Mouse (Mus musculus) MEL (cell line): ENCODE results near the gene Lurap1. TPM values are rescaled to one million over a fixed set of nuclear protein-coding genes. Genes with fewer than 3 reads are reported as not detected.

Experiments
- DNase-seq: peaks from one replicate; pipeline ENCODE4 v3.0.0; 2011; ENCODE audit warnings: low read depth, low spot score
- H3K27ac ChIP-seq: 2 replicates; pipeline ENCODE4 v1.5.1; 2012; ENCODE audit warnings: low read depth, mild to moderate bottlenecking, control low read depth, low read length, moderate library complexity; ENCODE audit not compliant: control insufficient read depth
- H3K27me3 ChIP-seq, 2 experiments: fragments of 150-350 bp in 1 of 2; sonication (generic) in 1 of 2; 2 replicates each; pipeline ENCODE4 v1.6.1; 2012; ENCODE audit warnings: low read length in 2 of 2, mild to moderate bottlenecking in 2 of 2, improper control_type of control experiment in 1 of 2, moderate library complexity in 1 of 2; ENCODE audit not compliant: insufficient read depth in 2 of 2, control insufficient read depth in 1 of 2
- H3K36me3 ChIP-seq, 2 experiments: 2 replicates each; pipeline ENCODE4 v1.6.1; 2012 to 2014; ENCODE audit warnings: low read length in 2 of 2, improper control_type of control experiment in 1 of 2, inconsistent platforms in 1 of 2, mild to moderate bottlenecking in 1 of 2; ENCODE audit not compliant: insufficient read depth in 2 of 2, control insufficient read depth in 1 of 2
- H3K4me1 ChIP-seq, 2 experiments: fragments of 150-350 bp in 1 of 2; sonication (generic) in 1 of 2; 2 replicates each; pipeline ENCODE4 v1.6.1; 2012; ENCODE audit warnings: low read length in 2 of 2, improper control_type of control experiment in 1 of 2, mild to moderate bottlenecking in 1 of 2; ENCODE audit not compliant: insufficient read depth in 2 of 2, control insufficient read depth in 1 of 2
- H3K4me3 ChIP-seq, 2 experiments: fragments of 150-350 bp in 1 of 2; sonication (generic) in 1 of 2; 2 replicates each; pipeline ENCODE4 v1.5.1; 2012; ENCODE audit warnings: low read depth in 2 of 2, low read length in 2 of 2, mild to moderate bottlenecking in 2 of 2, moderate library complexity in 2 of 2, control low read depth in 1 of 2, improper control_type of control experiment in 1 of 2; ENCODE audit not compliant: control insufficient read depth in 1 of 2, insufficient read depth in 1 of 2
- H3K79me2 ChIP-seq: 2 replicates; pipeline ENCODE4 v1.6.1; 2012; ENCODE audit warnings: mild to moderate bottlenecking, low read length, moderate library complexity; ENCODE audit not compliant: control insufficient read depth, poor library complexity, insufficient read depth
- H3K9ac ChIP-seq: 2 replicates; pipeline ENCODE4 v1.6.1; 2012; ENCODE audit warnings: low read depth, mild to moderate bottlenecking, control low read depth, low read length, moderate library complexity; ENCODE audit not compliant: control insufficient read depth, poor library complexity, severe bottlenecking
- H3K9me3 ChIP-seq: fragments of 150-350 bp; sonication (generic); replicated peaks from 2 replicates; pipeline ENCODE4 v1.6.1; 2012; ENCODE audit warnings: mild to moderate bottlenecking, low read length, improper control_type of control experiment, moderate library complexity; ENCODE audit not compliant: insufficient read depth
- BHLHE40 ChIP-seq: IDR thresholded peaks from 2 replicates; pipeline ENCODE4 v1.6.1; 2012; ENCODE audit warnings: low read depth, mild to moderate bottlenecking, inconsistent platforms, low read length, improper control_type of control experiment, borderline replicate concordance
- CTCF ChIP-seq, 3 experiments: IDR thresholded peaks in 2 of 3; conservative IDR thresholded peaks in 1 of 3; 2 replicates each; pipeline ENCODE4 v1.5.1; 2011 to 2012; ENCODE audit warnings: low read length in 3 of 3, low read depth in 2 of 3, mild to moderate bottlenecking in 2 of 3, improper control_type of control experiment in 1 of 3, inconsistent platforms in 1 of 3, mixed read lengths in 1 of 3, moderate library complexity in 1 of 3; ENCODE audit not compliant: control insufficient read depth in 1 of 3, insufficient read depth in 1 of 3, poor library complexity in 1 of 3, severe bottlenecking in 1 of 3
- EP300 ChIP-seq, 2 experiments: IDR thresholded peaks; 2 replicates each; pipeline ENCODE4 v1.6.1; 2011; ENCODE audit warnings: improper control_type of control experiment in 2 of 2, low read length in 2 of 2, low read depth in 1 of 2, mild to moderate bottlenecking in 1 of 2
- GABPA ChIP-seq: IDR thresholded peaks from 2 replicates; pipeline ENCODE4 v1.6.1; 2012; ENCODE audit warnings: low read depth, mild to moderate bottlenecking, inconsistent platforms, low read length, improper control_type of control experiment, moderate library complexity
- KAT2A ChIP-seq: conservative IDR thresholded peaks from 2 replicates; pipeline ENCODE4 v1.6.1; 2012; ENCODE audit warnings: low read depth, low read length, improper control_type of control experiment, inconsistent platforms
- MAFK ChIP-seq: IDR thresholded peaks from 2 replicates; pipeline ENCODE4 v1.6.1; 2011; ENCODE audit warnings: low read depth, mild to moderate bottlenecking, low read length, improper control_type of control experiment, borderline replicate concordance
- MAZ ChIP-seq: IDR thresholded peaks from 2 replicates; pipeline ENCODE4 v1.6.1; 2012; ENCODE audit warnings: low read depth, mild to moderate bottlenecking, inconsistent platforms, low read length, improper control_type of control experiment
- MEF2A ChIP-seq: IDR thresholded peaks from 2 replicates; pipeline ENCODE4 v1.6.1; 2014; ENCODE audit warnings: low read depth, mild to moderate bottlenecking, inconsistent platforms, low read length, improper control_type of control experiment; ENCODE audit not compliant: poor library complexity, insufficient replicate concordance, severe bottlenecking; ENCODE audit errors: extremely low read depth
- MYC ChIP-seq: IDR thresholded peaks from 2 replicates; pipeline ENCODE4 v1.6.1; 2011; ENCODE audit warnings: low read depth, mild to moderate bottlenecking, low read length, improper control_type of control experiment, moderate library complexity
- POLR2AphosphoS2 ChIP-seq: IDR thresholded peaks from 2 replicates; pipeline ENCODE4 v1.6.1; 2011; ENCODE audit warnings: low read length, improper control_type of control experiment
- POLR2AphosphoS5 ChIP-seq: IDR thresholded peaks from 2 replicates; pipeline ENCODE4 v1.6.1; 2012; ENCODE audit warnings: low read depth, borderline replicate concordance, mild to moderate bottlenecking, inconsistent platforms, low read length, moderate library complexity, mixed read lengths
- RAD21 ChIP-seq: IDR thresholded peaks from 2 replicates; pipeline ENCODE4 v1.6.1; 2011; ENCODE audit warnings: mild to moderate bottlenecking, low read depth, low read length, improper control_type of control experiment
- SMC3 ChIP-seq: IDR thresholded peaks from 2 replicates; pipeline ENCODE4 v1.6.1; 2011; ENCODE audit warnings: low read depth, low read length, improper control_type of control experiment
- TAL1 ChIP-seq: IDR thresholded peaks from 2 replicates; pipeline ENCODE4 v1.6.1; 2012; ENCODE audit warnings: mild to moderate bottlenecking, inconsistent platforms, low read length, moderate library complexity, mixed read lengths
- TBP ChIP-seq: IDR thresholded peaks from 2 replicates; pipeline ENCODE4 v1.8.0; 2011; ENCODE audit warnings: low read depth, low read length, improper control_type of control experiment
- TCF12 ChIP-seq: IDR thresholded peaks from 2 replicates; pipeline ENCODE4 v1.6.1; 2014; ENCODE audit warnings: low read depth, mild to moderate bottlenecking, inconsistent platforms, low read length, improper control_type of control experiment, moderate library complexity
- ZC3H11A ChIP-seq: IDR thresholded peaks from 2 replicates; pipeline ENCODE4 v1.6.1; 2012; ENCODE audit warnings: low read depth, mild to moderate bottlenecking, inconsistent platforms, low read length, improper control_type of control experiment
- ZNF384 ChIP-seq: IDR thresholded peaks from 2 replicates; pipeline ENCODE4 v1.6.1; 2012; ENCODE audit warnings: low read depth, mild to moderate bottlenecking, inconsistent platforms, low read length, improper control_type of control experiment
- polyA plus RNA-seq, 2 experiments: library from polyadenylated mRNA; stranded (reverse) in 1 of 2; unstranded in 1 of 2; fragments of >175 nt in 1 of 2; fragments of >200 nt in 1 of 2; gene quantifications; 2 replicates each; pipeline versions ENCODE4 v1.2.1 to v1.2.4; 2012; ENCODE audit warnings: low replicate concordance in 2 of 2, low read depth in 1 of 2; ENCODE audit not compliant: insufficient read length in 2 of 2, insufficient read depth in 1 of 2, missing spikeins in 1 of 2
- total RNA-seq: library from RNA; depleted of rRNA; stranded (reverse); fragments of 300-350 nt; gene quantifications from 2 replicates; pipeline ENCODE4 v1.2.3, GENCODE M21; 2012

The Lurap1 gene
- total and polyA plus RNA-seq, 3 experiments: 0.85 to 1.2 TPM; not detected in 1

DNA sequence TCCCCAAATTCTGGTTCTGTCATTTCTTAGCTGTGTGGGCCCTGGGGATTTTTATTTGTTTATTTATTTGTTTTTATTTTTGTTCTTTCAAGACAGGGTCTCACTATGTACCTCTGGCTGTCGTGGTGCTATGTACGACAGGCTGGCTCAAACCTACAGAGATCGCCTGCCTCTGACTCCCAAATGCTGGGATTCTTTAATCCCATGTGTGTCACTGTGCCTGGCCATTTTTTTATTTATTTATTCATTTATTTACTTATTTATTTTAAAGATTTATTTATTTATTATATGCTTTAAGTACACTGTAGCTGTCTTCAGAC is 18.2 kb upstream of the Lurap1 start:
- Histone ChIP-seq H3K79me2 (no peaks in the 10 kb centered on the region), H3K9me3 (no peaks in the 10 kb centered on the region), H3K9ac (no peak overlapping the region), H3K36me3 (peaks cover 0 to 2% of the 10 kb centered on the region in 2 experiments; a peak in 1 of 4 replicates), H3K4me1 (0 out of 4 replicates have a peak, but pooled peaks cover 0 to 3% of the 10 kb centered on the region in 2 experiments), H3K27me3 (no peaks in the 10 kb centered on the region), H3K4me3 (no peak overlapping the region), H3K27ac (no peak overlapping the region)
- no peak for DNase-seq
- TF ChIP-seq POLR2AphosphoS2 (no peak), MYC (no peak), TCF12 (no peak), TBP (no peak), GABPA (no peak), MEF2A (no peak), MAFK (no peak), RAD21 (no peak), ZNF384 (no peak), TAL1 (no peak), BHLHE40 (no peak)

DNA sequence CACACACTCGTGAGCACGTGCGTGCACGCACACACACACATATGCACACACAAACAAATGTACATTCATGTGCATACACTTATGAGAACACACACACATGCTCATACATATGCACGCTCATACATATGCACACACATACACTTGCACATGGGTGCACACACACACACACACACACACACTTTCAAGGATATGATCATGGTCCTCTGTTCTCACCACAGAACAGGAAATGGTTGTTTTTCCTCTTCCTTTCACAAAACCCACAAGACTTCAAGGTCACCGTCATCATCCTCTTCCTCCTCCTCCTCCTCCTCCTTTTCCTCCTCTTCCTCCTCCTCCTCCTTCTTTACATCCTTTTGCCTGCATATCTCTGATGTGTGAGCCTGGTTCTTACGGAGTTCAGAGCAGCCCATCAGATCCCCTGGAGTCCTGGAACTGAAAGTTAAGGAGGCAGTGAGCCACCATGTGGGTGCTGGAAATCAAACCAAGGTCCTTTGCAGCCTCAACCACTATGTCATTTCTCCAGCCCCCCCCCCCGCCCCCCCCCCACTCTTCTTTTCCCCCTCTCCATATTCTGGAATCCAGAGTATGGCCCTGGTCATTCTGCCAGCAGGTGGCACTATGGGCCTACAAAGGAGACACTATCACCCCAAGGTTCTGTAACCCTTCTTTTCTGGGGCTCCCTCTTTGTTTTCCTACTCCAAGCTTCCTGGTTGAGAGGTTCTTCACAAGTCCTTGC is 17.6 kb upstream of the Lurap1 start:
- Histone ChIP-seq H3K4me3 (no peak overlapping the region), H3K36me3 (peaks cover 0 to 2% of the 10 kb centered on the region in 2 experiments; a peak in 1 of 4 replicates), H3K27me3 (no peaks in the 10 kb centered on the region), H3K79me2 (no peaks in the 10 kb centered on the region), H3K27ac (no peak overlapping the region), H3K9me3 (no peaks in the 10 kb centered on the region), H3K9ac (no peak overlapping the region), H3K4me1 (0 out of 4 replicates have a peak, but pooled peaks cover 0 to 3% of the 10 kb centered on the region in 2 experiments)
- no peak for TF ChIP-seq POLR2AphosphoS2
- no peak for TF ChIP-seq MYC
- no peak for TF ChIP-seq EP300 (IDR thresholded peaks at IDR 0.05; ENCODE audit: low read depth in 1 of 2, low read length in 2 of 2)
- TF ChIP-seq SMC3: peak; percentile 82
- TF ChIP-seq KAT2A: no peak
- TF ChIP-seq MAZ: 0 out of 2 replicates have a peak, but pooled peaks have one; percentile 45
- no peak for TF ChIP-seq MEF2A
- TF ChIP-seq RAD21: peak; percentile 84
- TF ChIP-seq ZNF384: peak; percentile 16; the same call in 1 of the 2 replicates
- TF ChIP-seq ZC3H11A: peak; percentile 80
- TF ChIP-seq TCF12: no peak
- peak; percentile 64 to 88 (median 76) for TF ChIP-seq CTCF (IDR thresholded peaks at IDR 0.05 in 2 of 3, conservative IDR thresholded peaks at IDR 0.05 in 1 of 3; ENCODE audit: control insufficient read depth in 1 of 3, insufficient read depth in 1 of 3, low read depth in 2 of 3, low read length in 3 of 3, poor library complexity in 1 of 3, severe bottlenecking in 1 of 3)
- peak; percentile 67; the same call in 1 of the 2 replicates for TF ChIP-seq POLR2AphosphoS5
- peak; percentile 71 for DNase-seq
